Mouse (Mus musculus): ENCODE measurements around the gene Mfap3.

Mfap3 gene

GRCm38 (mm10) chr11:57576871-57577515 is 58.5 kb downstream of the Mfap3 start:
- in situ Hi-C loops (cut with MboI; ENCODE audit: unreplicated experiment in 2 of 2), result loop anchor here in 1 of 2 experiments (25.0 kb wide), 1 partner anchor 1440 kb away; no protein-coding TSS in a partner anchor

- in situ Hi-C loops (cut with MboI; ENCODE audit: unreplicated experiment in 2 of 2), result loop anchor here in 1 of 2 experiments (25.0 kb wide), 1 partner anchor 1446 kb away; no protein-coding TSS in a partner anchor
Measured at GRCm38 (mm10) chr11:57582818-57583635, 64.6 kb downstream of the Mfap3 start.
